Mouse (Mus musculus): Measurements from ENCODE around the gene Olfr1250. TPM values are rescaled to one million over a fixed set of nuclear protein-coding genes. Genes with fewer than 3 reads are reported as not detected.
"Not testable (repeated sequence)": the region's sequence is repeated elsewhere in the genome, so short reads cannot be mapped to it uniquely, and the experiment has no call there.

Gene Olfr1250
- polyA plus RNA-seq (2015; fragmentation: Nextera tagmentation; extraction: Ambion mirVana) = not detected in 2 replicates

DNA sequence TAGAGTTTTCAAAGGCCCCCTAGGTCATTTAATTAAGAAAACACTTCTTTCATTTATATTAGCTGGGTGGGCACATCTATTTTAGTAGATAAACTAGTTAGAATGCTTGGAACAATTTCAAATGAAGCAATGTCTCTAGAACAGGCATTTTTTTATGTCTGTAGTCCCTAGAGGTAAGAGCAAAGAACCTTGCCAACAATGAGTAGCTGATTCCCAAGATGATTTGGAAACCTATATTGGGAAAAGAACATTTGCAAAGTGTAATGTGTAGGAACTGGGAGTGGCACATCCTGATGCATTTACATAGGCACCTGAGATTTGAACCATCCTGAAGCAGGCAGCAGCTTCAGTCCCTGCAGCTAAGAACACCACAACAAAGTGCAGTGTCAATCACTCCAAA is at the start of gene Olfr1250:
TSS of gene Olfr1250 (minus strand) at position 101 of the 400 bp plus-strand sequence.
- Histone ChIP-seq H3K4me1 (replicated peaks) (no peaks in the 10 kb centered on the region), H3K27me3 (no peaks in the 10 kb centered on the region), H3K9ac (no peak within 1 kb of the TSS), H3K36me3 (no peaks in the 10 kb centered on the region), H3K4me3 (no peak within 1 kb of the TSS), H3K4me2 (no peak within 1 kb of the TSS), H3K27ac (replicated peaks) (no peak within 1 kb of the TSS), H3K9me3 (no peaks in the 10 kb centered on the region)
- no peak for ATAC-seq (ENCODE audit: low FRiP score, low read depth)

DNA sequence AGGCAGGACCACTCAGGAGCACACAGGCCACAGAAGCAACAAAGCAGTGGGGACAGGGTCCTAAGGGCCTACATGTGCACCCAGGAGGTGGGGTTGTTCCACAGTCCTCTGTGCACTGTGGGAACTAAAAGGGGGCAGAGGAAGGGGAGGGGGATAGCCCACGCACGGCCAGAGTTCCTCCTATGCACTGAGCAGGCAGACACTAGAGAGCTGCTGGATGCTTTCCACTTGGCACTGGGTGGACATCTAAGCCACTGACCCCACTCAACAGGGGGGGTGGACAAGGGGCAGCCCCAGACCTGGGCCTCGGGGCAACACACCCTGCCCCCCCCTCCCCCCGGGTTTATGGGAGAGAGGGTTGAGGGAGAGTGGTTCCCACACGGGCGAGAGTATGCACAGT is 30.7 kb upstream of the Olfr1250 start:
- no peaks in the 10 kb centered on the region for H3K9me3 ChIP-seq
- no peak overlapping the region for H3K9ac ChIP-seq
- no peaks in the 10 kb centered on the region for H3K4me1 ChIP-seq (replicated peaks)
- H3K4me2 ChIP-seq = no peak overlapping the region
- ATAC-seq (ENCODE audit: low FRiP score, low read depth) = no peak
- H3K27ac ChIP-seq (replicated peaks) = no peak overlapping the region
- no peaks in the 10 kb centered on the region for H3K36me3 ChIP-seq
- H3K27me3 ChIP-seq = no peaks in the 10 kb centered on the region
- WGBS = 80% methylated on average over 6 of the region's 6 CpGs
- H3K4me3 ChIP-seq = no peak overlapping the region

DNA sequence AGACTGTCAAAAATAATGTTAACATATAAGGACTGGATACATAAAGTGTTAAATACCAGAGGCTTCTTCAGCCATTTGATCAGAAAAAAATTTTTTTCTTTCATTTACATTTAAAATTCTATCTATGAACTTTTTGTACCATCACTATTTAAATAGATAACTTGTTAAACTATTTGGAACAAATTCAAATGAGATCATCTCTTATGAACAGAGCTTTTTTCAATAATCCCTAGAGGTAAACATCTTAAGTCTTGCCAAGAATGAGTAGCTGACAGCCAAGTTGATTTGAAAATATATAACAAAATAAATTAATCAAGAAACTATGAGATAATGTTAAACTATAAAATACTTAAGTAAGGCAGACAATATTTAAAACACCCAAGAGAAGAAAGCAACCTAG is 10.6 kb upstream of the Olfr1250 start, which contains the start of gene Olfr1251:
TSS of gene Olfr1251 (minus strand) at position 101 of the 400 bp plus-strand sequence.
- Histone ChIP-seq H3K27me3 (no peaks in the 10 kb centered on the region), H3K9me3 (no peaks in the 10 kb centered on the region), H3K36me3 (no peaks in the 10 kb centered on the region), H3K27ac (replicated peaks) (no peak within 1 kb of the TSS), H3K4me3 (no peak within 1 kb of the TSS), H3K4me1 (replicated peaks) (no peaks in the 10 kb centered on the region), H3K4me2 (no peak within 1 kb of the TSS), H3K9ac (no peak within 1 kb of the TSS)
- ATAC-seq (ENCODE audit: low FRiP score, low read depth) = no peak

DNA sequence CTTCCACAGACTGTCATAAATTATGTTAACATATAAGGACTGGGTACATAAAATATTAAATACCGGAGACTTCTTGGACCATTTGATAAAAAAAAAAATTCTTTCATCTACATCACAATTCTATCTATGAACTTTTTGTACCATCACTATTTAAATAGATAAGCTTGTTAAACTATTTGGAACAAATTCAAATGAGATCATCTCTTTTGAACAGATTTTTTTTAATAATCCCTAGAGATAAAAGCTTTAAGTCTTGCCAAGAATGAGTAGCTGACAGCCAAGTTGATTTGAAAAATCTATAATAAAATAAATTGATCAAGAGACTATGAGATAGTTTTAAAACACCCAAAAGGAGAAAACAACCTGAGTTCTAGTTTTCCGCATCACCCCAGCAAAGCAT is 26.4 kb downstream of the Olfr1250 start, which contains the start of gene Olfr1249:
TSS of gene Olfr1249 (minus strand) at position 101 of the 400 bp plus-strand sequence.
- no peaks in the 10 kb centered on the region for H3K9me3 ChIP-seq
- ATAC-seq (ENCODE audit: low FRiP score, low read depth) = no peak
- no peak within 1 kb of the TSS for H3K27ac ChIP-seq (replicated peaks)
- H3K9ac ChIP-seq = no peak within 1 kb of the TSS
- H3K4me1 ChIP-seq (replicated peaks) = no peaks in the 10 kb centered on the region
- no peaks in the 10 kb centered on the region for H3K36me3 ChIP-seq
- no peak within 1 kb of the TSS for H3K4me2 ChIP-seq
- WGBS = 92% methylated on average over 2 of the region's 2 CpGs
- H3K4me3 ChIP-seq = no peak within 1 kb of the TSS
- no peaks in the 10 kb centered on the region for H3K27me3 ChIP-seq

DNA sequence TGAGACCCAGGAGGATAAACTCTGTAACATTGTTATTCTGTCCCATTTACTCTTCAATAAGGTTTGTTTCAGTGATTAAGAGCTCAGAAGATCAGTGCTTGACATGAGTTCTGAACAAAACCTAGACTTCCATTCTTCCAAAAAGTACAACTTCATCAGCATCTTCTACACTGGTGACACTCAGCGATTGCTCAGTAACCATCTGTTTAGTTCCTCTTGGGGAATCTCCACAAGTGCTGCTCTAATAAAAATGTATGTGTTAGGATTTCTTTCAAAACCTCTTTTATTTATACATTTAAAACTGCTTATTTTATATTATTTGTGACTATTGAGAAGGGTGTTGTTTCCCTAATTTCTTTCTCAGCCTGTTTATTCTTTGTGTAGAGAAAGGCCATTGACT is 43.1 kb downstream of the Olfr1250 start, which contains the start of gene Olfr1248:
TSS of gene Olfr1248 (minus strand) at position 101 of the 400 bp plus-strand sequence.
- WGBS = 95% methylated on average over 1 of the region's 1 CpGs
- not testable (repeated sequence) for H3K4me3 ChIP-seq; H3K4me1 ChIP-seq (replicated peaks)

DNA sequence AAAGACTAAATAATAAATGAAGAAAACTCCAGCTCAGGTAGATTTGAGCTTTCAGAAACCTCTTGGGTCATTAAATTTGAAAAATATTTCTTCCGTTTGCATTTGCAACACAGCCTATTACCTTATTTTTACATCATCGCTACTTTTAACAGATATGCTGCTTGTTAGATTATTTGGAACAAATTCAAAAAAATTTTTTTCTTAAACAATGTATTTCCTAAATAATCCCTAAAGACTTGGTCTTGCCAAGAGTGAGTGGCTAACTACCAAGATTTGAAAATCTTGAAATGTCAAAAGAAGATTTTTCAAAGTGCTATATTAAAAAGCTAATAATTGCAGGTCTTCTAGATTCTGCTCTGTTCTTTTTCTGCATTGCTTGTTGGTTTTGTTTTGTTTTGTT is 47.2 kb downstream of the Olfr1250 start, which contains the start of gene Olfr1247:
TSS of gene Olfr1247 (minus strand) at position 101 of the 400 bp plus-strand sequence.
- Histone ChIP-seq H3K4me2 (no peak within 1 kb of the TSS), H3K27me3 (no peaks in the 10 kb centered on the region)
- WGBS = 92% methylated on average over 2 of the region's 2 CpGs

More for the DNA sequence above, 43.1 kb downstream of the Olfr1250 start, which contains the start of gene Olfr1248:
- H3K27me3 ChIP-seq; H3K9ac ChIP-seq; ATAC-seq (ENCODE audit: low FRiP score, low read depth); H3K9me3 ChIP-seq; H3K36me3 ChIP-seq; H3K4me2 ChIP-seq; H3K27ac ChIP-seq (replicated peaks): not testable (repeated sequence)

More for the DNA sequence above, 47.2 kb downstream of the Olfr1250 start, which contains the start of gene Olfr1247:
- Histone ChIP-seq H3K4me1 (replicated peaks) (no peaks in the 10 kb centered on the region), H3K27ac (replicated peaks) (no peak within 1 kb of the TSS), H3K36me3 (no peaks in the 10 kb centered on the region), H3K9me3 (no peaks in the 10 kb centered on the region), H3K4me3 (no peak within 1 kb of the TSS), H3K9ac (no peak within 1 kb of the TSS)
- no peak for ATAC-seq (ENCODE audit: low FRiP score, low read depth)

Other genes with a start within 250 kb of the Olfr1250 start
- not detected in 2 replicates for gene Olfr1239, start 241.1 kb downstream of the Olfr1250 start, polyA plus RNA-seq (2015; fragmentation: Nextera tagmentation; extraction: Ambion mirVana)
- gene Olfr1240, start 218.5 kb downstream of the Olfr1250 start, polyA plus RNA-seq (2015; fragmentation: Nextera tagmentation; extraction: Ambion mirVana) = not detected in 2 replicates
- not detected in 2 replicates for gene Olfr1241, start 174.3 kb downstream of the Olfr1250 start, polyA plus RNA-seq (2015; fragmentation: Nextera tagmentation; extraction: Ambion mirVana)
- not detected in 2 replicates for gene Olfr1242, start 163.1 kb downstream of the Olfr1250 start, polyA plus RNA-seq (2015; fragmentation: Nextera tagmentation; extraction: Ambion mirVana)
- gene Olfr1243, start 130.0 kb downstream of the Olfr1250 start, polyA plus RNA-seq (2015; fragmentation: Nextera tagmentation; extraction: Ambion mirVana) = not detected in 2 replicates
- gene Olfr1245, start 83.0 kb downstream of the Olfr1250 start, polyA plus RNA-seq (2015; fragmentation: Nextera tagmentation; extraction: Ambion mirVana) = not detected in 2 replicates
- gene Olfr1246, start 68.3 kb downstream of the Olfr1250 start, polyA plus RNA-seq (2015; fragmentation: Nextera tagmentation; extraction: Ambion mirVana) = not detected in 2 replicates
- gene Olfr1247, start 47.3 kb downstream of the Olfr1250 start, polyA plus RNA-seq (2015; fragmentation: Nextera tagmentation; extraction: Ambion mirVana) = not detected in 2 replicates
- gene Olfr1248, start 43.2 kb downstream of the Olfr1250 start, polyA plus RNA-seq (2015; fragmentation: Nextera tagmentation; extraction: Ambion mirVana) = not detected in 2 replicates
- not detected in 2 replicates for gene Olfr1249, start 26.5 kb downstream of the Olfr1250 start, polyA plus RNA-seq (2015; fragmentation: Nextera tagmentation; extraction: Ambion mirVana)
- not detected in 2 replicates for gene Olfr1251, start 10.5 kb upstream of the Olfr1250 start, polyA plus RNA-seq (2015; fragmentation: Nextera tagmentation; extraction: Ambion mirVana)
- not detected in 2 replicates for gene Olfr1252, start 63.5 kb upstream of the Olfr1250 start, polyA plus RNA-seq (2015; fragmentation: Nextera tagmentation; extraction: Ambion mirVana)
- gene Olfr1253, start 95.6 kb upstream of the Olfr1250 start, polyA plus RNA-seq (2015; fragmentation: Nextera tagmentation; extraction: Ambion mirVana) = not detected in 2 replicates
- gene Olfr1254, start 132.2 kb upstream of the Olfr1250 start, polyA plus RNA-seq (2015; fragmentation: Nextera tagmentation; extraction: Ambion mirVana) = not detected in 2 replicates
- not detected in 2 replicates for gene Olfr1255, start 150.6 kb upstream of the Olfr1250 start, polyA plus RNA-seq (2015; fragmentation: Nextera tagmentation; extraction: Ambion mirVana)
- not detected in 2 replicates for gene Olfr1256, start 180.1 kb upstream of the Olfr1250 start, polyA plus RNA-seq (2015; fragmentation: Nextera tagmentation; extraction: Ambion mirVana)
- 0.12 TPM in 1 of 2 replicates, not detected in the other for gene Olfr48, start 186.7 kb upstream of the Olfr1250 start, polyA plus RNA-seq (2015; fragmentation: Nextera tagmentation; extraction: Ambion mirVana)
- gene Olfr1257, start 217.0 kb upstream of the Olfr1250 start, polyA plus RNA-seq (2015; fragmentation: Nextera tagmentation; extraction: Ambion mirVana) = not detected in 2 replicates

Measured in hindbrain, embryonic 15.5 days (tissue).